Mouse (Mus musculus) liver, embryonic 16.5 days (tissue): ENCODE results near the gene Gm47995. TPM values are rescaled to one million over a fixed set of nuclear protein-coding genes. Genes with fewer than 3 reads are reported as not detected.

Experiments used
- ATAC-seq: fragments of 200-750 bp; cut with Nextera tagmentation; 2 replicates; pipeline ENCODE4 v1.8.0; 2017; ENCODE audit warnings: low read depth, mild to moderate bottlenecking, moderate number of reproducible peaks, moderate library complexity
- H3K27ac ChIP-seq: fragments of 300-500 bp; sonication (generic); 2 replicates; pipeline ENCODE4 v1.5.1; 2014; ENCODE audit warnings: mild to moderate bottlenecking, low read length
- H3K27me3 ChIP-seq: fragments of 300-500 bp; sonication (generic); 2 replicates; pipeline ENCODE4 v1.6.1; 2014; ENCODE audit warnings: low read depth, low read length, mixed read lengths; ENCODE audit not compliant: control insufficient read depth, insufficient read depth
- H3K36me3 ChIP-seq: fragments of 300-500 bp; sonication (generic); 2 replicates; pipeline ENCODE4 v1.6.1; 2014; ENCODE audit warnings: mild to moderate bottlenecking; ENCODE audit not compliant: control insufficient read depth, insufficient read depth
- H3K4me1 ChIP-seq: fragments of 300-500 bp; sonication (generic); 2 replicates; pipeline ENCODE4 v1.6.1; 2014; ENCODE audit warnings: low read depth, low read length, mixed read lengths; ENCODE audit not compliant: control insufficient read depth
- H3K4me2 ChIP-seq: fragments of 300-500 bp; sonication (generic); 2 replicates; pipeline ENCODE4 v1.6.1; 2014; ENCODE audit warnings: low read depth, low read length, mixed read lengths
- H3K4me3 ChIP-seq: fragments of 300-500 bp; sonication (generic); 2 replicates; pipeline ENCODE4 v1.5.1; 2014; ENCODE audit warnings: low read depth, mild to moderate bottlenecking, low read length
- H3K9ac ChIP-seq: fragments of 300-500 bp; sonication (generic); 2 replicates; pipeline ENCODE4 v1.6.1; 2014; ENCODE audit warnings: low read depth, low read length
- H3K9me3 ChIP-seq: fragments of 300-500 bp; sonication (generic); replicated peaks from 2 replicates; pipeline ENCODE4 v1.6.1; 2016; ENCODE audit warnings: low read length; ENCODE audit not compliant: control insufficient read depth
- WGBS: fragments of 180-500 bp; shearing (Covaris S2); extraction: QIAGEN DNeasy Blood & Tissue Kit; methylation state at CpG from one replicate; pipeline ENCODE4 v1.1.7; 2014; ENCODE audit not compliant: insufficient replicate concordance; 5-methylcytosine and 5-hydroxymethylcytosine counted together
- polyA plus RNA-seq: library from polyadenylated mRNA; unstranded; fragments of >200 nt; fragmentation: Nextera tagmentation; extraction: Ambion mirVana; gene quantifications from 2 replicates; pipeline ENCODE4 v1.2.1, GENCODE M21; 2015

The Gm47995 gene
- polyA plus RNA-seq, 1 experiment from 2014 or later, result 0.64 TPM

- Histone ChIP-seq H3K9me3 (no peaks in the 10 kb centered on the region), H3K4me1 (no peaks in the 10 kb centered on the region), H3K27me3 (no peaks in the 10 kb centered on the region), H3K4me2 (no peak overlapping the region), H3K9ac (no peak overlapping the region), H3K4me3 (no peak overlapping the region), H3K36me3 (no peaks in the 10 kb centered on the region), H3K27ac (no peak overlapping the region)
- 63% methylated on average over 3 of the region's 3 CpGs for WGBS
- no peak for ATAC-seq
Measured at GRCm38 (mm10) chr1:151233756-151234155, 35.5 kb downstream of the Gm47995 start.

- Histone ChIP-seq H3K4me3 (no peak overlapping the region), H3K4me2 (no peak overlapping the region), H3K9me3 (no peaks in the 10 kb centered on the region), H3K27me3 (no peaks in the 10 kb centered on the region), H3K9ac (no peak overlapping the region), H3K27ac (no peak overlapping the region), H3K36me3 (no peaks in the 10 kb centered on the region), H3K4me1 (no peaks in the 10 kb centered on the region)
- no peak for ATAC-seq
- WGBS, result 44% methylated on average over 2 of the region's 2 CpGs
Measured at GRCm38 (mm10) chr1:151235574-151235973, 37.3 kb downstream of the Gm47995 start.

- Histone ChIP-seq H3K36me3 (no peaks in the 10 kb centered on the region), H3K27me3 (no peaks in the 10 kb centered on the region), H3K4me3 (no peak overlapping the region), H3K4me1 (no peaks in the 10 kb centered on the region), H3K27ac (no peak overlapping the region), H3K9ac (no peak overlapping the region), H3K4me2 (no peak overlapping the region), H3K9me3 (no peaks in the 10 kb centered on the region)
- WGBS, result 53% methylated on average over 13 of the region's 13 CpGs
- no peak for ATAC-seq
Measured at GRCm38 (mm10) chr1:151236141-151236930, 38.1 kb downstream of the Gm47995 start.

- Histone ChIP-seq H3K9ac (no peak overlapping the region), H3K27ac (no peak overlapping the region), H3K4me1 (no peaks in the 10 kb centered on the region), H3K4me3 (no peak overlapping the region), H3K9me3 (no peaks in the 10 kb centered on the region), H3K36me3 (no peaks in the 10 kb centered on the region), H3K4me2 (no peak overlapping the region), H3K27me3 (no peaks in the 10 kb centered on the region)
- no peak for ATAC-seq
- WGBS, result 66% methylated on average over 3 of the region's 3 CpGs
Measured at GRCm38 (mm10) chr1:151237780-151238179, 39.5 kb downstream of the Gm47995 start.

GRCm38 (mm10) chr1:151243332-151243731 is 45.1 kb downstream of the Gm47995 start:
- no peak overlapping the region for H3K4me3 ChIP-seq
- H3K4me2 ChIP-seq, result no peak overlapping the region
- H3K36me3 ChIP-seq, result no peaks in the 10 kb centered on the region
- no peak overlapping the region for H3K9ac ChIP-seq
- H3K9me3 ChIP-seq, result no peaks in the 10 kb centered on the region
- no peak for ATAC-seq
- no peaks in the 10 kb centered on the region for H3K4me1 ChIP-seq
- H3K27me3 ChIP-seq, result no peaks in the 10 kb centered on the region
- no peak overlapping the region for H3K27ac ChIP-seq
- WGBS, result 56% methylated on average over 4 of the region's 4 CpGs

- H3K4me3 ChIP-seq, result no peak overlapping the region
- WGBS, result 73% methylated on average over 5 of the region's 5 CpGs
Measured at GRCm38 (mm10) chr1:151244013-151244412, 45.8 kb downstream of the Gm47995 start.

GRCm38 (mm10) chr1:151244761-151245160 is 46.5 kb downstream of the Gm47995 start:
- ATAC-seq, result no peak
- no peak overlapping the region for H3K27ac ChIP-seq
- H3K9ac ChIP-seq, result no peak overlapping the region
- no peaks in the 10 kb centered on the region for H3K9me3 ChIP-seq
- WGBS, result 69% methylated on average over 4 of the region's 4 CpGs
- H3K4me3 ChIP-seq, result no peak overlapping the region
- no peak overlapping the region for H3K4me2 ChIP-seq
- no peaks in the 10 kb centered on the region for H3K4me1 ChIP-seq
- H3K36me3 ChIP-seq, result no peaks in the 10 kb centered on the region
- H3K27me3 ChIP-seq, result no peaks in the 10 kb centered on the region

More at GRCm38 (mm10) chr1:151244013-151244412, 45.8 kb downstream of the Gm47995 start:
- Histone ChIP-seq H3K9me3 (no peaks in the 10 kb centered on the region), H3K9ac (no peak overlapping the region), H3K36me3 (no peaks in the 10 kb centered on the region), H3K27me3 (no peaks in the 10 kb centered on the region), H3K4me2 (no peak overlapping the region), H3K27ac (no peak overlapping the region), H3K4me1 (no peaks in the 10 kb centered on the region)
- ATAC-seq, result no peak

GRCm38 (mm10) chr1:151245165-151245564 is 46.9 kb downstream of the Gm47995 start:
- ATAC-seq, result no peak
- no peaks in the 10 kb centered on the region for H3K36me3 ChIP-seq
- H3K27ac ChIP-seq, result no peak overlapping the region
- no peaks in the 10 kb centered on the region for H3K27me3 ChIP-seq
- H3K9ac ChIP-seq, result no peak overlapping the region
- WGBS, result 41% methylated on average over 10 of the region's 10 CpGs
- no peaks in the 10 kb centered on the region for H3K4me1 ChIP-seq
- no peak overlapping the region for H3K4me2 ChIP-seq
- no peaks in the 10 kb centered on the region for H3K9me3 ChIP-seq
- H3K4me3 ChIP-seq, result no peak overlapping the region

- Histone ChIP-seq H3K4me2 (no peak overlapping the region), H3K36me3 (no peaks in the 10 kb centered on the region), H3K27me3 (no peaks in the 10 kb centered on the region), H3K9me3 (no peaks in the 10 kb centered on the region), H3K4me3 (no peak overlapping the region), H3K4me1 (no peaks in the 10 kb centered on the region), H3K27ac (no peak overlapping the region), H3K9ac (no peak overlapping the region)
- ATAC-seq, result no peak
- 52% methylated on average over 2 of the region's 2 CpGs for WGBS
Measured at GRCm38 (mm10) chr1:151245846-151246245, 47.6 kb downstream of the Gm47995 start.
